Mouse (Mus musculus) fat pad, adult 2 months (tissue): ENCODE measurements around the gene Olfr1381.
"Not testable (repeated sequence)": the region's sequence is repeated elsewhere in the genome, so short reads cannot be mapped to it uniquely, and the experiment has no call there.

ENCODE experiments used
- DNase-seq: peaks from one replicate; pipeline ENCODE4 v3.0.0-alpha.2; 2011; ENCODE audit warnings: low read depth, low spot score; ENCODE audit errors: extremely low read depth

Gene Olfr1381

GRCm38 (mm10) chr11:49543149-49543548, at the start of gene Olfr1381:
Olfr1381 (plus strand) TSS chr11:49543449.
- DNase-seq: not testable (repeated sequence)

GRCm38 (mm10) chr11:49518086-49518485, 25.2 kb upstream of the Olfr1381 start:
- DNase-seq: no peak

- no peak for DNase-seq
These were observed 23.9 kb upstream of the Olfr1381 start, which contains the start of gene Olfr1383 for GRCm38 (mm10) chr11:49519348-49519747. Olfr1383 (plus strand) TSS chr11:49519648.

- DNase-seq: no peak
These were observed 15.3 kb upstream of the Olfr1381 start, which contains the start of gene Olfr1382 for GRCm38 (mm10) chr11:49527947-49528346. Olfr1382 (plus strand) TSS chr11:49528247.

GRCm38 (mm10) chr11:49532761-49533160, 10.5 kb upstream of the Olfr1381 start:
- no peak for DNase-seq

GRCm38 (mm10) chr11:49536631-49537030, 6.6 kb upstream of the Olfr1381 start:
- not testable (repeated sequence) for DNase-seq

- not testable (repeated sequence) for DNase-seq
These were observed 10.8 kb downstream of the Olfr1381 start for GRCm38 (mm10) chr11:49554033-49554432.

- DNase-seq: not testable (repeated sequence)
These were observed 13.3 kb downstream of the Olfr1381 start, which contains the start of gene Olfr1380 for GRCm38 (mm10) chr11:49556578-49556977. Olfr1380 (plus strand) TSS chr11:49556878.

- not testable (repeated sequence) for DNase-seq
These were observed 31.8 kb downstream of the Olfr1381 start for GRCm38 (mm10) chr11:49575054-49575453.

GRCm38 (mm10) chr11:49580452-49580851, 37.2 kb downstream of the Olfr1381 start:
- not testable (repeated sequence) for DNase-seq

- DNase-seq: no peak
These were observed 47.0 kb downstream of the Olfr1381 start for GRCm38 (mm10) chr11:49590213-49590612.

GRCm38 (mm10) chr11:49597149-49597548, 53.9 kb downstream of the Olfr1381 start:
- DNase-seq: not testable (repeated sequence)
